Mouse (Mus musculus): ENCODE data around the gene Ube2c. TPM values are rescaled to one million over a fixed set of nuclear protein-coding genes. Genes with fewer than 3 reads are reported as not detected.

Gene Ube2c
- total and polyA plus RNA-seq, 3 experiments = 1.5 to 7.3 (median 4.2) TPM

DNA sequence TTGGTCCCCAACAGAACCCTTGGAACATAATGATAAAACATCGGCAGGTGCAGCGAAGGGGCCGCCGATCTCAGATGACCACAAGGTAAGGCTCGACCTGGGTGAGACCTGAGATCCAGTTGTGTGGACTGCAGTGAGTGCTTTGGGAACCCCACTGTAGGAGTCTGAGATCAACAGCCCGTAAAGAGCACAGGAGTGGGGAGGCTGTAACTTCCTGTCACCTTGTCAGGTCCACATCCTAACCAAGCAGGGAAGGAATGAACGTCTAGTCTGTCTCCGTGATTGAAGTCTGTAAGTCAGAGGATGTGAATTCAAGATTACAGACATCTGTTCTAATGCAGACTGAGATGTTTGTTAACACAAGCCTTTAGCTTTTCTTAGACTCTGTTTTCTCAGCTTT is 23.0 kb upstream of the Ube2c start:
- peak overlapping the region; percentile 91 for H3K4me3 ChIP-seq
- H3K27me3 ChIP-seq (ENCODE audit: control insufficient read depth, insufficient read depth, low read length) = no peaks in the 10 kb centered on the region
- intact Hi-C loops (cut with DNase I) = loop anchor here (2.0 to 5.0 kb wide), 2 partner anchors 24 to 41 kb away; partner anchors contain the start of gene Snx21
- TF ChIP-seq POLR2A (IDR thresholded peaks at IDR 0.05; ENCODE audit: insufficient read depth, low read depth, low read length) (no peak), EP300 (IDR thresholded peaks at IDR 0.05; ENCODE audit: insufficient read depth, low read depth, low read length) (no peak), CTCF (IDR thresholded peaks at IDR 0.05) (no peak)
- H3K27ac ChIP-seq = no peak overlapping the region; the same call in 1 of the 2 replicates
- H3K9ac ChIP-seq (ENCODE audit: low read depth, low read length) = peak overlapping the region; percentile 96
- no peaks in the 10 kb centered on the region for H3K36me3 ChIP-seq (ENCODE audit: control insufficient read depth, insufficient read depth, low read length)
- WGBS = 34% methylated on average over 8 of the region's 8 CpGs
- peaks cover 6% of the 10 kb centered on the region for H3K79me2 ChIP-seq (replicated peaks; ENCODE audit: control insufficient read depth, insufficient read depth, low read length)
- no peak for DNase-seq
- peaks cover 5% of the 10 kb centered on the region for H3K4me1 ChIP-seq (ENCODE audit: control insufficient read depth, insufficient read depth, low read length)

DNA sequence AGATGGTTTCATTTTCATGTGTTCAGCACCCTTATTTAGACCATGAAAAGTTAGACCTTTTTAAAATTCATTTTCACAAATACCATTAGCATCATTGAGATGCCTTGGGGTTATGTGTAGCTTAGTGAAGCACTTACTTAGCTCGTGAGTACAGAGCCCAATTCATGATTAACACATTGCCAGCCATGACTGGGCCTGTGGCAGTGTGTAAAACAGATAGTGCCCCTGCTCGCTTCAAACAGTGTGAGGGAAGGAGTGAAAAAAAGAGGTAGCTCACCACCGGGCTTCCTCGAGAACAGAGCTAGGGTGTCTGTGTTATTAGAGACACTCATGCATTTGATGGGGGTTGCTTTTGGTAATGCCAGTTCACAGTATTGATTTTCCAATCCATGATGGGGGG is 21.5 kb upstream of the Ube2c start:
- Histone ChIP-seq H3K27me3 (ENCODE audit: control insufficient read depth, insufficient read depth, low read length) (no peaks in the 10 kb centered on the region), H3K9ac (ENCODE audit: low read depth, low read length) (no peak overlapping the region), H3K4me1 (ENCODE audit: control insufficient read depth, insufficient read depth, low read length) (peaks cover 5% of the 10 kb centered on the region), H3K36me3 (ENCODE audit: control insufficient read depth, insufficient read depth, low read length) (no peaks in the 10 kb centered on the region), H3K27ac (no peak overlapping the region), H3K79me2 (replicated peaks; ENCODE audit: control insufficient read depth, insufficient read depth, low read length) (peaks cover 6% of the 10 kb centered on the region), H3K4me3 (no peak overlapping the region)
- no peak for TF ChIP-seq POLR2A (IDR thresholded peaks at IDR 0.05; ENCODE audit: insufficient read depth, low read depth, low read length)
- no peak for TF ChIP-seq EP300 (IDR thresholded peaks at IDR 0.05; ENCODE audit: insufficient read depth, low read depth, low read length)
- no peak for TF ChIP-seq CTCF (IDR thresholded peaks at IDR 0.05)
- no peak for DNase-seq
- WGBS = 80% methylated on average over 4 of the region's 4 CpGs
- intact Hi-C loops (cut with DNase I) = loop anchor here (5.0 kb wide), 1 partner anchor 39 kb away; the partner anchor contains the start of gene Snx21

DNA sequence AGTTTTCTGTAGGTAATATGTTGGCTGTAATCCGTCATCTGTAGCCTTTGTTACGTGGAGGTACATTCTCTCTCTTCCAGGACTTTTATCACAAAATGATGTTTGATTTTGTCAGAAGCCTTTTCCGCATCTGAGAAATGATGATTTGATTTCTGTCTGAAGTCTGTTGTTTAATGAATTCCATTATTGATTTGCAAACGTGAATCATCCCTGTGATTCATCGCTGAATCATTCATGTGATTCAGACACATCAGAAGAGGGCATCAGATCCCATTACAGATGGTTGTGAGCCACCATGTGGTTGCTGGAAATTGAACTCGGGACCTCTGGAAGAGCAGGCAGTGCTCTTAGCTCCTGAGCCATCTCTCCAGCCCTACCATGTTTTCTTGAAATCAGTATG is 20.7 kb upstream of the Ube2c start:
- TF ChIP-seq EP300 (IDR thresholded peaks at IDR 0.05; ENCODE audit: insufficient read depth, low read depth, low read length) = no peak
- no peak for TF ChIP-seq CTCF (IDR thresholded peaks at IDR 0.05)
- no peak for TF ChIP-seq POLR2A (IDR thresholded peaks at IDR 0.05; ENCODE audit: insufficient read depth, low read depth, low read length)
- H3K27ac ChIP-seq = no peak overlapping the region
- 84% methylated on average over 6 of the region's 6 CpGs for WGBS
- no peaks in the 10 kb centered on the region for H3K27me3 ChIP-seq (ENCODE audit: control insufficient read depth, insufficient read depth, low read length)
- no peak overlapping the region for H3K4me3 ChIP-seq
- intact Hi-C loops (cut with DNase I) = loop anchor here (5.0 kb wide), 1 partner anchor 38 kb away; the partner anchor contains the start of gene Snx21
- DNase-seq = no peak
- H3K9ac ChIP-seq (ENCODE audit: low read depth, low read length) = no peak overlapping the region
- peaks cover 5% of the 10 kb centered on the region for H3K4me1 ChIP-seq (ENCODE audit: control insufficient read depth, insufficient read depth, low read length)
- H3K36me3 ChIP-seq (ENCODE audit: control insufficient read depth, insufficient read depth, low read length) = peaks cover under 1% of the 10 kb centered on the region; the same call in 1 of the 2 replicates
- peaks cover 6% of the 10 kb centered on the region for H3K79me2 ChIP-seq (replicated peaks; ENCODE audit: control insufficient read depth, insufficient read depth, low read length)

DNA sequence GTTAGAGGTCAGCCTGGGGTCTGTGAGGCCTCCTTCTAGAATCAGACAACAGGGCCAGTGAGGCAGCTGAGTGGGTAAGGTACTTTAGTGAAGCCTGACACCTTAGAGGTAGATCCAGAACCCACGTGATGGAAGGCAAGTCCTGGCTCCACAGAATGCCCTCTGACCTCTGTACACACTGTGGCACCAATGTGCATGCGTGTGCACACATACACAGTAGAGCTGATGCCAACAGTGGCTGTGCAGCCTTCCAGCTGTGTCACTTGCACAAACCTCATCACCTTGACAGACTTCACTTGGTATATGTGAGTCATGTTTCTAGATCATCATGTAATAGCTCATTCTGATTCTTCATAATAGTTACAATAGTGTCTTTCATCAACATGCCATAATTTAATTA is 17.2 kb upstream of the Ube2c start:
- DNase-seq = no peak
- H3K79me2 ChIP-seq (replicated peaks; ENCODE audit: control insufficient read depth, insufficient read depth, low read length) = peaks cover 2% of the 10 kb centered on the region; the same call in 1 of the 2 replicates
- TF ChIP-seq POLR2A (IDR thresholded peaks at IDR 0.05; ENCODE audit: insufficient read depth, low read depth, low read length) = no peak
- no peak for TF ChIP-seq CTCF (IDR thresholded peaks at IDR 0.05)
- TF ChIP-seq EP300 (IDR thresholded peaks at IDR 0.05; ENCODE audit: insufficient read depth, low read depth, low read length) = no peak
- 87% methylated on average over 2 of the region's 2 CpGs for WGBS
- H3K36me3 ChIP-seq (ENCODE audit: control insufficient read depth, insufficient read depth, low read length) = peaks cover 15% of the 10 kb centered on the region
- H3K27ac ChIP-seq = no peak overlapping the region
- peaks cover 1% of the 10 kb centered on the region; the same call in 1 of the 2 replicates for H3K4me1 ChIP-seq (ENCODE audit: control insufficient read depth, insufficient read depth, low read length)
- no peak overlapping the region for H3K9ac ChIP-seq (ENCODE audit: low read depth, low read length)
- intact Hi-C loops (cut with DNase I) = no loop called here
- H3K4me3 ChIP-seq = no peak overlapping the region
- H3K27me3 ChIP-seq (ENCODE audit: control insufficient read depth, insufficient read depth, low read length) = no peaks in the 10 kb centered on the region

DNA sequence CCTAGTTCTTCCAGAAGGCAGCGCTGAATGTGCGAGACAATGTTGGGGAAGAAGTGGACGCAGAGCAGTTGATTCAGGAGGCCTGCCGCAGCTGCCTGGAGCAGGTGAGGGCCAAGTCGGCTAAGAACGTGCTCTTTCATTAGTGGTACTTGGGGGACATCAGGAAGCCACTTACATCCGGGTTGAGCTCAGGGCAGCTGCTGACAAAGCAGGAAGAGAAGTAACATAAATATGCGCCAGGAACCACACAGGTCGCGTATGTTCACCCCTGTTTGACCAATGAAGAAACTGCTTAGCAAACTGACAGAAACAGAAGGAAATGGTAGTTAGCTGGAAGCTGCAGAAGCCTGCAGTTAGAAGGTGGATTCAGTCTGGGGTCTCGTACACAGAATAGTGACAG is 15.6 kb upstream of the Ube2c start:
- Histone ChIP-seq H3K36me3 (ENCODE audit: control insufficient read depth, insufficient read depth, low read length) (peaks cover 15% of the 10 kb centered on the region), H3K4me1 (ENCODE audit: control insufficient read depth, insufficient read depth, low read length) (peaks cover 1% of the 10 kb centered on the region; the same call in 1 of the 2 replicates), H3K9ac (ENCODE audit: low read depth, low read length) (no peak overlapping the region), H3K4me3 (no peak overlapping the region), H3K27ac (peak overlapping the region; percentile 91), H3K79me2 (replicated peaks; ENCODE audit: control insufficient read depth, insufficient read depth, low read length) (peaks cover 2% of the 10 kb centered on the region; the same call in 1 of the 2 replicates), H3K27me3 (ENCODE audit: control insufficient read depth, insufficient read depth, low read length) (no peaks in the 10 kb centered on the region)
- TF ChIP-seq EP300 (IDR thresholded peaks at IDR 0.05; ENCODE audit: insufficient read depth, low read depth, low read length) (no peak), POLR2A (IDR thresholded peaks at IDR 0.05; ENCODE audit: insufficient read depth, low read depth, low read length) (no peak), CTCF (IDR thresholded peaks at IDR 0.05) (no peak)
- intact Hi-C loops (cut with DNase I) = no loop called here
- WGBS = 52% methylated on average over 11 of the region's 11 CpGs
- no peak for DNase-seq

DNA sequence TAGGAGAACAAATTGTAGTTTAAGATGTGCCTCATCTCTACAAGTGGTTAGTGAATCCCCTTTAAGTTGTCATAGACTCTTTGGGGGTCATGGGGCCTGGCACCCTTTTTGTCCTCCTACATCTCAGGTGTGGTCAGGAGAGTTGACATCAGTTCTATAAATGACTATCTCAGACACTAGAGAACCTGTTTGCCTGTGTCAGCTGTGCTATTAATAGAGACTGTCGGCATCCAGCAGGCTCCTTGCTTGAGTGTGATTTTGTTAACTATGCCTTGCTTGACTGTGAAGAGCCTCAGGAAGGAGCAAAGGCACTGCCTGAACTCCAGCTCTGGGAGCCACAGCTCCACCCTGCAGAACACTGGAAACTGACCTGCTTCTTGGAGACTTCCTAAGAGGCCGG is 14.9 kb upstream of the Ube2c start:
- 47% methylated on average over 2 of the region's 2 CpGs for WGBS

More for the DNA sequence above, 14.9 kb upstream of the Ube2c start:
- peaks cover 15% of the 10 kb centered on the region for H3K36me3 ChIP-seq (ENCODE audit: control insufficient read depth, insufficient read depth, low read length)
- DNase-seq = peak in 1 of 2 experiments; percentile 55
- peak overlapping the region; percentile 91 for H3K27ac ChIP-seq
- H3K4me1 ChIP-seq (ENCODE audit: control insufficient read depth, insufficient read depth, low read length) = peaks cover 1% of the 10 kb centered on the region; the same call in 1 of the 2 replicates
- no peak overlapping the region for H3K4me3 ChIP-seq
- H3K79me2 ChIP-seq (replicated peaks; ENCODE audit: control insufficient read depth, insufficient read depth, low read length) = peaks cover 2% of the 10 kb centered on the region; the same call in 1 of the 2 replicates
- H3K9ac ChIP-seq (ENCODE audit: low read depth, low read length) = peak overlapping the region; percentile 6; the same call in 1 of the 2 replicates
- intact Hi-C loops (cut with DNase I) = no loop called here
- no peaks in the 10 kb centered on the region for H3K27me3 ChIP-seq (ENCODE audit: control insufficient read depth, insufficient read depth, low read length)
- peak; percentile 40; the same call in 1 of the 2 replicates for TF ChIP-seq POLR2A (IDR thresholded peaks at IDR 0.05; ENCODE audit: insufficient read depth, low read depth, low read length)
- no peak for TF ChIP-seq EP300 (IDR thresholded peaks at IDR 0.05; ENCODE audit: insufficient read depth, low read depth, low read length)

Data from heart, adult 2 months (tissue).